Mouse (Mus musculus): ENCODE measurements around the gene Spred2.
"Not testable (repeated sequence)": the region's sequence is repeated elsewhere in the genome, so short reads cannot be mapped to it uniquely, and the experiment has no call there.

Spred2 gene

DNA sequence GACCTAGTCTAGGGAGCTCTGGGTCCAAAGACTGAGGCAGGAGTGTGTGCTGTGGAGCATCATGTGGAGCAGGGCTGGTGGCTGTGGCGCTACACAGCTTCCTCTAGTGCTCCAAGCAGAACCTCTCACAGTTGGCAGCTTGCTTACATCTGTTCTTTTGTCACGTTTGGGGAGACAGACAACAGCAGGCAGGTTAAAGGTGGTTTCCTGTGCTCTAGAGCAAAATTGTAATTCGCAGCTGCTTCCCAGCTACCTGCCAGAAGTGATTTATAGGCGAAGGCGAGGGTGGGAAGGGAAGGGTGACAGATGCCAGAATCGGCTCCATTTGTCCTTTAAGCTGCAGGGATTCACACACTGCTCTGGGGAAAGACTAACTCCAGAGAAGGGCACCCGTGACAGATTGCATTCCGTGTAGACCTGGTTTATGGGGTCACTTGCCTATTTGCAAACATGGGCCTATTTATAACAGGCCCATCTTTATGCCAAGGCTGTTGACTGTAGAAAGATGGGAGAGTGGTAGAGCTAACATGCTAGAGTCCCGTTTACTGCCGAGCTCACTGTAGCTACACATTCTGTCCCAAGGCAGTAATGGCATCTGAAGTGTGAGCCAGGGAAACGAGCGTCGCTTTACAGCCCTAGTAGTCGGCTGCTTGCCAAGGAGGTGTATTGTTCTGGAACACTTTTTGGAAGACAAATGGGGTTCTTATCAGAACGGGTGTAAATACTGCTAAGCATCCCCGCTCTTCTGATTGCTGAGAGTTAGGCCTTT lies 87.2 kb downstream of the Spred2 start:
- in situ Hi-C loops (cut with MboI; ENCODE audit: low sequenced_read_pairs) = no loop called here

DNA sequence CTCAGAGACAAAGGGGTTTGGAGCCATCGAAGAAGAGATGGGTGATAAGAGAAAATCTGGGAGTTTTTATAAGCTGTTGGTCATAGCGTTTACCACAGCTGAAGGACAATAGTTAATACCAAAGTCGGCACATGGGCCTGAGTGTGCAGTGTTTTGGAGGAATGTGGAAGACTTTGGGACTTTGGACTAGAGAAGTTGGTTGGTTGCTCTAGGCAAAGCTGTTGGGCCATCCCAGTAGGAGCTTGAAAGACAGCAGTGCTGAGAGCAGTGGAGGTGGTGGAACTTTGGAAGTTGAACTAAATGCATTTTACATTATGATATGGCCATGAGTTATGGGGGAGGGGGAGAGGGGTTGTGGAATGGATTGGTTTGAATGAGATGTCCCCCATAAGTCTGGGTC lies 89.2 kb downstream of the Spred2 start:
- in situ Hi-C loops (cut with MboI; ENCODE audit: low sequenced_read_pairs) = no loop called here

DNA sequence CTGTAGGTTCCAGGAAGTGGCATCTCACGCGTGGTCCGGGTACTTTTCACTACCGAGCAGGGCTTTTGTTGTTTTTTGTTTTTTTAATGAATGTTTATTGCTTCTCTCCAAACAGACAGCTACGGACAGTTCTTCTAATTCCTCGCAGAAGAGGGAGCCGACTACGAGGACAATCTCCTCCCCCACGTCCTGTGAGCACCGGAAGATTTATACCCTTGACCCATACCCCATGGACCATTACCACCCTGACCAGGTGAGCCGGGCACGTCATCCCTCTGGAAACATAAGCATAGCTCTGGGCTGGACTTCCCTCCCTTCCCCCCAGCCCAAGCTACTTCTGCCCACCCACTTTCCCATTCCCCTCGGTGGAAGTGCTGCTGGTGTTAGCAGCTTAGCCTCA lies 93.8 kb downstream of the Spred2 start:
- in situ Hi-C loops (cut with MboI; ENCODE audit: low sequenced_read_pairs) = no loop called here

DNA sequence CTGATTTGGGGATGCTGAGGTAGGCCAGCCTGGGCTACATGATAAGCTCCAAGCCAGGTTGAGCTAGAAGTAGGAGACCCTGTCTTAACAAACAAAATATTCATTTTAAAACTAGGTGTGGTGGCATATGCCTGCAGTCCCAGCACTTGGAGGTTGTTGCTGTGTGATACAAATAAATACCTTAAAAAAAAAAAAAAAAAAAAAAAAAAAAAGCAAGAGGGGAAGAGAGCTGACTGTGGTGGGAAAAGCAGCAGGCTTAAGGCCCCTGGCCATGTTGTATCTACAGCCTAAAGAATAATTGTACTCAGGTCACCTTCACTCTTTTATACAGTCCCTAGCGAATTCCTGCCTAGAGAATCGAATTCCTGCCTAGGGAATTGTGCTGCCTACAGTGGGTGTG lies 94.7 kb downstream of the Spred2 start:
- in situ Hi-C loops (cut with MboI; ENCODE audit: low sequenced_read_pairs) = no loop called here

DNA sequence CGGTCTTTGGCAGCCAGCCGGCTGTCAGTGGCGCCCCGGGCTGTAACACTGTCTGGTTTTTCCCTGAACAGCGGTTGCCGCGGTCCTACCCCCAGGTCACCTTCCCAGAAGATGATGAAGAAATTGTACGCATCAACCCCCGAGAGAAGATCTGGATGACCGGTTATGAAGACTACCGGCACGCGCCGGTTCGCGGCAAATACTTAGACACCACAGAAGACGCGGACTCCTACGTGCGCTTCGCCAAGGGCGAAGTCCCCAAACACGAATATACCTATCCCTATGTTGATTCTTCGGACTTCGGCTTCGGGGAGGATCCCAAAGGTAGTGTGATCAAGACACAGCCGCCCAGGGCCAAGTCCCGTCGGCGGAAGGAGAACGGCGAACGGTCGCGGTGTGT lies 96.5 kb downstream of the Spred2 start:
- in situ Hi-C loops (cut with MboI; ENCODE audit: low sequenced_read_pairs) = no loop called here

DNA sequence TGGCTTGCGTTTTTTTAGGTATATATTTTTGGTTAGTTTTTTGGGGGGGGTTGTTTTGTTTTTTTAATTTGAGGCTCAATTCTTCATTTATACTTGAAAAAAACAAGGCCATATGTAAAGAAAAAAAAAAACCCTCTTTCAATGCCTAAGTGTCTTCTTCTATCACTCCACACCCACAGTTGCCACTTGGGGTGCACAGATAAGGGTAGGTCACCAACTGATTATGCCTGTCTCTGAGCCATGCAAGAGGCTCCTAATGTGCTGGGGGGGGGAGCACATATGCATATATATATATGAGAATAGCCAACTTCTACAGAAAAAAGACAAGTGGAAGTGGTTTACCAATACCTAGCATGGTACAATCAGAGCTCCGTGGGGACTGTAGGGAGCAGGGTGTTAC lies 98.3 kb downstream of the Spred2 start:
- in situ Hi-C loops (cut with MboI; ENCODE audit: low sequenced_read_pairs) = no loop called here

DNA sequence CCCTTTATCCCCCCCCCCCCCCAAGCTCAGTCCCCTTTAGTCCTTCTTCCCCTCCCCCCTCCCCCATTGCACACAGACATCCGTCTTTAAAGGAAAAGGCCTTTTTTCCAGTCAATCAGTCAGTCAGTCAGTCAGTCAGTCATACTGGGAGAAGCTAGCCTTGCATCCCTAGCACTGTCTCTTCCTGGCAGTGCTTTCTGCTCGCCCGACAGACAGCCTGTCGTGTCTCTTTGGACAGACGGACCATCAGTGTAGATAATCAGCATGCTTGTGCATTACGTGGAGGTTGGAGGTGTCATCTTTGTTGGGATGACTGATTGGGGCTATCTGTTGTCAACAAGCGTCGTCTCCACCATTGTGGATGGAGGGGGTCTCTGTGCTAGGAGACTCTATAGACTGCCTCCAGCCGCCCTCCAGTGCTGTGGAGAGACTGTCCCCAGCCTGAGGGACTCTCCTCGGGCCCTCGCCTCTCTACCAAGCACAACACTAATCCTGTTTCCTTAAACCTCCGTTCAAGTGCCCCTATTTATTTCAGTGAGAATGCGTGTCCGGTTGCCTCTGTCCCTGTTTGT lies 98.8 kb downstream of the Spred2 start:
- in situ Hi-C loops (cut with MboI; ENCODE audit: low sequenced_read_pairs) = no loop called here

DNA sequence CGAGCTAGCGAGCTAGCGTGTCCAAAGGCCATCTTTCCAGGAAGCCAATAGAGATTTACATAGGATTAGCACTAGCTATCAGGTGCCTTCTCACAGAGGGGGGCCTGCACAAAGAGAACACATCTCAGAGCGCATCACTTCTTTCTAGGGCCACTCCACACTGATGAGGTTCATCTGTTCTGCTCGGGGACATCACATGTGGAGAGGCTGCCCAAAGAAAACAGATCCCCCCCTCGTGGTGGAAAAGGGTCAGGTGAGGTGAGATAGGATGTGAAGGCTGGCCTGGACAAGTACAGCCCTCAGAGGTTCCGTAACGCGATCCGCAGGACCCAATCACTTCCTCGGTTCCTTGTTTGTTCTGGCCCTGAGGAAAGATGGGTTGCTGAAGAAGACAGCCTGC lies 101.7 kb downstream of the Spred2 start:
- in situ Hi-C loops (cut with MboI; ENCODE audit: low sequenced_read_pairs) = no loop called here

DNA sequence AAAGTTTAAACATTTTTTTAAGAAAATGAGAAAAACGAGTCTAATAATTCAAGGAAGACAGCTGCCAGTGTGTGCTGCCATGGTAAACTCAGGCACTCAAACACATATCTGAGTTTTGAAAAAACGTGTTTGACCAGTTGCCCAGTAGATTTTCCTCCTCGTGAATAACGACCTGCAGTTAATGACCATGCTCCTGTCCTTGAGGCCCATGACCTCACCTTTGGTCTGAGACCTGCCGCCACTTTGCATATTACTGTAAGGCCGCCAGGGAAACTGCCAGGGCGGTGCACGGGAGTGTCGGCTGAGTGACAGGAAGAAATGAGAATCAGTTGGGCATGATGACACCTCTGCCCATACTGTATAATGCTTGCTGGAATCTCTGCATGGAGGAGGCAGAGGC lies 103.5 kb downstream of the Spred2 start:
- in situ Hi-C loops (cut with MboI; ENCODE audit: low sequenced_read_pairs) = no loop called here

DNA sequence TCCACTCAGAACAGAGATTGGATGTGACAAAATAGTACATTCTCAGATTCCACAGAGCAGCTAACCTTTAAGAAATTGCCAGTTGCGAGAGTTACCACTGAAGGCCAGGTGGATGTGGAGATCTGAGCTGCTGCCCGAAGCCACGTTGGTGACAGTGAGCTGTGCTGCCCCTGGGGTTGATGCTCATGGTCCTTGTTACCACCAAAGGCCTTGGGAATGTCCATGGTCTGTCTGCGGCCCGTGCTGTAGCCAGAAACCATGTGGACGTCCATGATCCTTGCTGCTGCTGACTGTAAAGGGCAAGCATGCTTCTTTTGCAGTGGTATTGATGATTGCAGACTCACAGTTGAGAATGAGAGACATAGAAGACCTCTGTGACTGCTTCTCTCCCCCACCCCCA lies 104.2 kb downstream of the Spred2 start:
- in situ Hi-C loops (cut with MboI; ENCODE audit: low sequenced_read_pairs) = no loop called here

DNA sequence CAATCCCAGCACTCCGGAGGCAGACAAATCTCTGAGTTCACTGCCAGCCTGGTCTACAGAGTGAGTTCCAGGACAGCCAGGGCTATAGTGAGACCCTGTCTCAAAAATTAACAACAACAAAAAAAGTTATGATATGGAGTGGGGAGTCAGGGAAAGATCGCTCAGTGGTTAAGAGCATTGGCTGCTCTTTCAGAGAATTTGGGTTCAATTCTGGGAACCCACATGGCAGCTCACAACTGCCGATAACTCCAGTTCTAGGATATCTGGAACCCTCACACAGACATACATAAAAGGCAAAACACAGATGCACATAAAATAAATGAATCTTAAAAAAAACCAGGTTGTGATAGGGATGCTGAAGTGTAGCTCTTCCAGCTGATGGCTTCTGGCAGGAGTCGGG lies 104.8 kb downstream of the Spred2 start:
- in situ Hi-C loops (cut with MboI; ENCODE audit: low sequenced_read_pairs) = no loop called here

DNA sequence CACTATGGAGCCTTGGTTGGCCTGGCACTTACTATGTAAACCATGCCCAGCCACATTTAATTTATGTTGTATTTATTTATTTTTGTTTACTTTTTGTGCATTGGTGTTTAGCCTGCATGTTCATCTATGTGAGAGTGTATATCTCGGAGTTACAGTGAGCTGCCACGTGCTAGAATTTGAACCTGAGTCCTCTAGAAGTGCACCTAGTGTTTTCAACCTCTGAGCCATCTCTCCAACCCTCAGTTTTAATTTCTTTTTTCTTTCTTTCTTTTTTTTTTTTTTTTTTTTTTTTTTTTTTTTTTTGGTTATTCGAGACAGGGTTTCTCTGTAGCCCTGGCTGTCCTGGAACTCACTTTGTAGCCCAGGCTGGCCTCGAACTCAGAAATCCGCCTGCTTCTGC lies 106.8 kb downstream of the Spred2 start:
- in situ Hi-C loops (cut with MboI; ENCODE audit: low sequenced_read_pairs) = not testable (repeated sequence)

DNA sequence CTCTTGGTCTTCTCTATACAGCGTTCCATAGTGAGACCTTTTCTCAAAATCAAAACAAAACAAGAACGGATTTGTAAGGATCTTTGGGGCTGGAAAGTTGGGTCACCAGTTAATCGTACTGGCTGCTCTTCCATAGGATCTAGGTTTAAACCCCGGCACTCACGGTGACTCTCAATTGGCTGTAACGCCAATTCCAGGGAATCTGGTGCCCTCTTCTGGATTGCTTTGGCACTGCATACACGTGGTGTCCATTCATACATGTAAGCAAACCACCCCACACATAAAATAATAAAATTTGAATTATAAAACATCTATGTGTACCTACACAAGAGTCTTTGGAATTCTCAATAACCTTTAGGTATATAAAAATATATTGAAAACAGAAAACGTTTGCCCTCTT lies 107.4 kb downstream of the Spred2 start:
- in situ Hi-C loops (cut with MboI; ENCODE audit: low sequenced_read_pairs) = no loop called here

DNA sequence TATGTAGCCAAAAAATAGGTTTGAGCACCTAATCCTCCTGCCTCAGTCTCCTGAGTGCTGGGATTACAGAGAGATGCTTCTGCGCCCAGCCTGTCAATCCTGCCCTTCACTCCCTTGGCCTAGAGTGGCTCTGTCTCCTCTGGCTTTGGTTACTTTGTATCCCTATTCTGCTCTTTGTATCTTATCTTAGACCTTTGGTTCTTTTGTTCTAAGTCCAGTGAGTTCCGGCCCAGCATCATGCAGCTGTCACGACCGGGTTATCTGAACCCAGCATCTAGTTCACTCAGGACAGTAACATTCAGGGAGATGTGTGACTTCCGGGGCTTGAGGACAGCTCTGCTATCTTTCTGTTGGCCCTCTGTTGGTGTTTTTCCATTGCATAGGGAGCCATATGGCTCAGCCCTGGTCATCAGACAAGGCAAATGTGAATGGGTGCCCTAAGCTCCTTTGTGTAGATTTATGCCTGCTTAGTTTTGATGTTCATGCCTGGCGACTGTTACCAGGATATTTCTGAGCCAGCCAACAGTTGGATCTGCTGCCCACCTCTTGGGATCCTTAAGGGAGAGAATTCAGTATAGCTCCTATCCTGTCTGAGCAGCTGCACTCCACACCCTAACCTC lies 109.5 kb downstream of the Spred2 start:
- in situ Hi-C loops (cut with MboI; ENCODE audit: low sequenced_read_pairs) = no loop called here

DNA sequence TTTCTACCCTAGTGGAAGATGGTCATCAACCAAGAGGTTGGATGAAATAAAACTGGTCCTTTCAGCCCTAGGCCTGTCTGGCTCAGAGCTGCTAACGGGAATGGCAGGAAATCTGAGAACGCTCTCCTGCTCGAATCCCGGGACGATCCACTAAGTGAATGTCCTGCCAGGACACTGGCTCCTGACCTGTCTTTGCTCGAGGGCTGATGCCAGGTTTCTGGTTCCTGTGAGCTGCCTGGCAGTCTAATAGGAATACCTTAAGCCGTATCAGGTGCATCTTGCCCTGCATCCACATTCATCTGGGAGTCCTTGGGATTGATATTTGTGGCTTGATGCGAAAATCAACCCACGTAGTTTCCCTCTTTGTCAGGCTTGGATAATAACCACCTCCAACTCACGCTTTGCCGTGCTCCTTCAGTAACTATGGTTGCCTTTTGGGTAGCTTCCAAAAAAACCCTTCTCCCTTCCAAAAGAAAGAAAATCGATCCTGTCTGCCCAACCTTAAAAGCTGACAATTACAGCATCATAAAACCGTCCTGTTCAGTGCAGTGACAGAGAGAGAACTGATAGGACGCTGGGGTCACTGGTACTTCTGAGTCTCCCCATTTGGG lies 110.3 kb downstream of the Spred2 start:
- in situ Hi-C loops (cut with MboI; ENCODE audit: low sequenced_read_pairs) = no loop called here

DNA sequence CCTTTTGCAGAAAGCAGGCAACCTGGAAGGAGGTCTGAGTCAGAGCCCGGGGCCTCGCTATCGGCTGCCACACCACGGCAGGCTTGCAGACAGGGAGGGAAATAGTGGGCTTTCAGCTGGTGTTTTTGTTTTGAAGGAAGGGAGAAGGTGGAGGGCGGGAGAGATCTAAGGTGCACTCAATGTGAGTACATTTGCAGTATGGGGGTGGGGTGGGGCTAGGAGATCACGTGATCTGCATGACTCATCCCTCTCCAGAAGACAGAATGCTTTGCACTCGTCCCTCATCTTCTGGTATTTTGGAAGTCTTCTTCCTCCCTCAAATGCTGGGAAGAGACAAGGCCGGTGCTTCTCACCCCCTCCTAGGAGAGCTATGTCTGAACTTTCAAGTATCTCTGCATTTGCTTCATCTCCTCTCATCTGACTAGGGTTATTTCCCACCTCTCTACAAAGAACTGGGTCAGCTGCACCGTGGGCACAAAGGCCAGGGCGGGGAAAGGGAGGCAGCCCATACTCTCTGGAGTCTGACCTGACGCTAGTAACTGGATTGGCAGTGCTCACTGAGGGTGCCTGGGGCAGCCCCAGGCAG lies 111.3 kb downstream of the Spred2 start:
- in situ Hi-C loops (cut with MboI; ENCODE audit: low sequenced_read_pairs) = no loop called here

DNA sequence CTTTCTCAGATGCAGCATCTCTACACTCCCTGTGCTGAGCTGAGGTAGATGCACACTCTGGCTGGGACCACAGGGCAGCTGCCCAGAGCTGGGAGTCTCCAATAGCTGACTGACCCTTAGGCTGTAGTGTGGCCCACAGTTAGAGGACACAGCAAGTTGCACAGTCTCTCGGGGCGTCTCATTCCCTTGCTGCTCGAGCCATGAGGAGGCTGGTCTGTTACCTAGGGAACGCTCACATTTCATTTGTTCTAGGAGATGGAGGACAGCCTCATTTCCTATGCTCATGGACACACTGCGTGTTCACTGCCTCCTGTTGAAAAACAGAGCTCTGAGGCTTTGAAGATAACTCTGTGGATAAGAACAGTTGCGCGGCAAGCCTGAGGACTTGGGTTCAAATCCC lies 111.8 kb downstream of the Spred2 start:
- in situ Hi-C loops (cut with MboI; ENCODE audit: low sequenced_read_pairs) = no loop called here

DNA sequence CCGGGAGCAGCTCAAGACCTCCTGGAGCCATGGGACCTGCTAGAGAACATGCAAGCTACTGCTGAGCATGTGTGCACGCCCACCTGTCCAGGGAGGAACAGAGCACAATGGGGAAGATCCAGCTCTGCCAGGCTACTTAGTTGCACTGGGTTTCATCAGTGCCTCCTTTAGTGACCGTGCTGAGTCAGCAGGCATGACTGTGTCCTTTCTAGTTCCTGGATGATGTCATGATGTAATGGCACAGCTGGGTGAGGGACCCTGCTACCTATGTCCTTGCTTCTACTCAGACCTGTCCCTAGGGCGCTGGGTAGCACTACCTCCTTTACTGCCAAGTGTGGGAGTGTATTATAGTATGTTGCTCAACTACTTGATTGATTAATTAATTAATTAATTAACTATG lies 113.6 kb downstream of the Spred2 start:
- in situ Hi-C loops (cut with MboI; ENCODE audit: low sequenced_read_pairs) = no loop called here

DNA sequence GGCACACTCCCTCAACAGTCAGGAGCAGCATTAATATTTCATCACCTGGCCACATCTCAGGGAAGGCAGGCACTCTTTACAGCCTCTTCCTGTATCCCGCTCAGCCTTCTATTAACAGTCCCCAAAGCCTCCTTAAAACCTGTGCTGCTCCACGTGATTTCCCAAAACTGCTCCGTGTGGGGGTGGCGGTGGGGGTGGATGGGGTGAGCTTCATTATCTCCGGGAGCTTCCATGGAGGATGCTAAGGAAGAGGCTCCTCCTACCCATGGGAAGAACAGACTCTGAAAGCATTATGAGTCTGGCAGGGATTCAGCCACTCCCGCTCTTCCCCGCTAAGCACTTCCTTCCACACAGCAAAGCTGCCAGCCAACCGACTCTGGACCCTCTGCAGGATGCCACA lies 114.5 kb downstream of the Spred2 start:
- in situ Hi-C loops (cut with MboI; ENCODE audit: low sequenced_read_pairs) = no loop called here

DNA sequence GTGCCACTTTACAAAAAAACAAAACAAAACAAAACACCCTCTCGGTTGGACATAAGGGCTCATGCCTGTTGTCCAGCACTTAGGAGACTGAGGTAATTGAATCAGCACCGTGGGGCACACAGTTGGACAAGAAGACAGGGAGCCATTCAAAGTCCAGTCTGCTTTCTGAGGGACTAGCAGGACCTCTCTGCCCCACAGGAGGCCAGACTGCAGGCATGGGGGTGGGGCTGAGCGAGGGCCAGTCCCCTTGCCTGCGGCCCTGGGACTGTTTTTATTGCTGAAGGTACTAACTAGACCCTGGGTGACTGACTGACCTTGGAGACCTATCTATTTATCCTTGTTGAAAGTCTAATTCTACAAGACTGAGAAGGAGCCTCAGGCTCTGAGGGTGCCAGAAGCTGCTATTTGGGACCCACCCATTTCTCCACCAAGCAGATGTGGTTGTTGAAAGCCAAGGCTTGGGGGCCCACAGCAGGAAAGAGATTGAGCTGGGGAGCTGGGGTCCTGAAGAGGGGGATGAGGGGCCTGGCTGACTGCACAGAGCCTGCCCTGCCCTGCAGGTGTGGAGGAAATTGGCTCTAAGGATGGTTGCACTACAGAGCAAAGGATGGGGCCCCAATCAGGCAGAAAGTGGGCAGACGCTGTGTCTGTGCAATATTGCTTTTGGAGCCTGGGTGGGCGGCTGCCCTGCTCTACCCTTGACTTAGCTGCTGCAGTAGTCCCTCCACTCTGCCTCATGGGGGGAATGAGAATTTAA lies 117.2 kb downstream of the Spred2 start:
- in situ Hi-C loops (cut with MboI; ENCODE audit: low sequenced_read_pairs) = no loop called here

DNA sequence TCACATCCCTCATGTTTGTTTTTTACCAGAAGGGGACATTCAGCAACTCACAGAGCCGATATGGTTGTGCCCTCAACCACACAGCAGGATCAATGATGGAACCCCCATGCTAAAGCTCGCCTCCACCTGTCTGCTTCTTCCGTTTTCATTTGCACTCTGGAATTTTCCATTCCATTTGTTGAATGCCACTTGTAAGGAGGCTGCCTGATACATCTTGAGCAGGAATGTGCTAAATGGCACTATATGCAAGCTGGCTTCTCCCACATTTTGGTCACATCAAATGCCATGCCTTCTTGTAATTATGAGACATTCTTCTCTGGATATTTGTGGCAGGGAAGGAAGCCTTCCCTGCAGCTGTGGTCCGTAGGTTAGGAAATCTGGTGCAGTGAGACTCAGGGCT lies 117.9 kb downstream of the Spred2 start:
- in situ Hi-C loops (cut with MboI; ENCODE audit: low sequenced_read_pairs) = no loop called here

Data from CH12F3 (cell line).